Mouse (Mus musculus) spleen, postnatal 10 days (tissue): ENCODE data around the gene Izumo1r.
A peak's percentile ranks its signal among the peaks of the same experiment; 100 is the strongest.

Experiments
- DNase-seq, 2 experiments: peaks; one replicate each; pipeline ENCODE4 v3.0.0; 2021 to 2022; ENCODE audit warnings: low spot score in 2 of 2

Gene Izumo1r

GRCm38 (mm10) chr9:14868326-14868725, 35.4 kb downstream of the Izumo1r start:
- DNase-seq, result no peak

- peak in 1 of 2 experiments; percentile 71 for DNase-seq
Observed at GRCm38 (mm10) chr9:14866957-14867356, 36.8 kb downstream of the Izumo1r start.

- DNase-seq, result no peak
Observed at GRCm38 (mm10) chr9:14864726-14865125, 39.0 kb downstream of the Izumo1r start.

GRCm38 (mm10) chr9:14863126-14863525, 40.6 kb downstream of the Izumo1r start:
- DNase-seq, result no peak

- DNase-seq, result no peak
Observed at GRCm38 (mm10) chr9:14859868-14860639, 43.7 kb downstream of the Izumo1r start, which contains the start of gene Gpr83. TSS of gene Gpr83 (plus strand) at chr9:14860210.

GRCm38 (mm10) chr9:14858782-14859181, 45.0 kb downstream of the Izumo1r start:
- no peak for DNase-seq

GRCm38 (mm10) chr9:14858170-14858706, 45.5 kb downstream of the Izumo1r start:
- DNase-seq, result no peak

DNA sequence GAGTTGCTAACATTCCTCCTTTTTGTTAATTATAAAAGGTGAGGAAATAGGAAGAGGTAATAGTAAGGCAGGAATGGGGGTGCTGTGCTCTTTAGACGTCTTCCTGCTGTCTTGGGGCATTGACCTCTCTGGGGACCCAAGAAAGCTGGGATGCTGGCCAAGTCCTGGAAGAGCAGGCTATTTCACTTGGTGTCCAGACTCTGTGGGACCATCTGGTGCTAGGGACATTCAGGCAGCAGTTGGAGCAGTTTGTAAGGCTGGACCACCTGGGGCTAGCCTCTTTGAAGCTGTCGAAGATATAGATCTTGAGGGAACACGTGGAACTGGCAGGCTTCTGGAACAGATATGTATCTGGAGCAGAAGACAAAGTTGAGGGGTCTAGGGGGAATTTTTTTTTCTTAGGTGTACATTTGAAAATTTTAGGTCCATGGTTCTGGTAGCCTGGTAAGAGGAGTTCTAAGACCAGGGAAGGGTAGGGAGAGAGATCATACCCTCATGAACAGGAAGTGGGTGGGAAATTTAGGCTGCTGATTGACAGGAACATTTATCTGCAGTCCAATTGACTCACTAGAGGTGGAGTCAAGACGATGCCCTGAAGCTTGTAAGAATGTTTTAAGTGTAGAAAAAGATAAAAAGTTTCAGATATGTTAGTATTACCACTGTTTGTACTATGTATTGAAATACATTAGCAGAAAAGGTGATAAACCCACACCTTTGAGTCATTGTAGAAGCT, 46.7 kb downstream of the Izumo1r start:
- DNase-seq, result no peak

DNA sequence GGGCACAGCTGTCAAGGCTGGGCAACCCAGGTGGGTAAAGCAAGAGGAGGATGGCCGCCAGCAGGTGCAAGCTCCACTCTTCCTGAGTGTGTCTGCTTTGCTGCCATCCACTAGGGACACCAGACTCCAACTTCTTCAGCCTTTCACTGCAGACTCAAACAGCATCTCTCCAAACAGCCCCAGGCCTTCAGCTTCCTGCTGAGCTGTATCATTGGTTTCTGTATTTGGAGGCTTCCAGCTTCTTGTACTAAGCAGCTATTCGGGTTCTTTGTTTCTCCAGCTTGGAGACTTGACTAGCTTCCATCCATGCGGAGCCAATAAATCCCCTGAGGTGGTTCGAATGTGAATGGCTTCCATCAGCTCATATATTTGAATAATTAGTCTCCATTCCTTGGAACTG, 49.2 kb downstream of the Izumo1r start:
- DNase-seq, result no peak

- DNase-seq, result no peak
Observed at GRCm38 (mm10) chr9:14848267-14848935, 55.3 kb downstream of the Izumo1r start.

DNA sequence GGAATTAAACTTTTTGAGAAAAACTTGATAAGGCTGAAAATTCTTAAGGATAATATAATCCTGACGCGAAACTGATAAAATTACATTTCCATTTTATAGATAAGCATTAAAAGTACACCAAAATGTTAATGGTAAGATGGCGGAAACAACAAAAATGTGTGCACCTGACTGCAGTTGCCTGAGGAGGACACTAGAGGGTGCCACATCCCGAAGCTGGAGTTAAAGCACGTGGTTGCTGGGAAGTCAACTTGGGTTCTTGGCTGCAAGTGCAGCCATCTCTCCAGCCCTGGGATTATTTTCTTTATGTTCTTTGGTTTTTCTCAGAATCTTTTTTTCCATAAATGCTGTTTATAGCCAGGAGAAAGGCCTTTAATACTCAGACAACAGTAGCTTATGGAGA, 57.3 kb downstream of the Izumo1r start:
- no peak for DNase-seq

DNA sequence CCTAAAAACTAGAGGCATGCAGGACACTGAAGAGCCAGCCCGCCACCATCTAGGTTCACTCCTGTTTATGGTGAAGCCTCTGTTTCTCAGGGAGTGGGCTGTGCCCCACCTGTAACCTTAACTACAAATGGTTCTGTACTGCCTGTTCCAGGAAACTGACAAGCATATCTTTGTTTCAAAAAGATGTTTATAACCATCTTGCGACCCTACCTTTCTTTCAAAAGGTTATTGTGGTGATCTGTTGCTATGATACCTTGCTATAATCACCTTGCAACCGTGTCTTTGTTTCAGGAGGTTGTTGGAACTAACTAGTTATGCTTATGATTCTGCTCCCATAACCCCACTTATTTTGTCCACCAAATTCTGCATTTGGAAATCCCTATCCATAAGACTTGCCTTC, 59.8 kb downstream of the Izumo1r start:
- no peak for DNase-seq

GRCm38 (mm10) chr9:14843311-14843857, 60.4 kb downstream of the Izumo1r start:
- DNase-seq, result no peak

GRCm38 (mm10) chr9:14841878-14842761, 61.6 kb downstream of the Izumo1r start:
- DNase-seq, result no peak

GRCm38 (mm10) chr9:14839970-14840369, 63.8 kb downstream of the Izumo1r start:
- DNase-seq, result no peak

DNA sequence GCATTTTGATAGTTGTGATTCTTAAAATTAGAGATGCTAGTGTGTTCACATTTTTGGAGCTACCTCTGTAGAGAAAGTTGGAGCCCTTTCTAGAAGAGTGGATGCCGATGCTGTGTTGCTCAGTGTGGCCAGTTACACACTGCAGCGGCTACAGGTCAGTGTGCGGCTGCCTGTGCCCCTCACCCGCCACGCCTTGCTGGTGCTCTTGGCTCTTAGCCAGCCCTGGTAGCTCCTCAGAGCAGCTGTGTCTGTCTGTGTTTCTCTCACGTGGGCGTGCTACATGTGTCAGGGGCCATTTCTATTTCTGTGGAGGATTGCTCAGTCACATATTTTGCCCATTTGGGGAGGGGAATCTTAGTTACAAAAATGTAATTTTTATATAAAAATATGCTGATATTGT, 64.2 kb downstream of the Izumo1r start:
- peak in 1 of 2 experiments; percentile 33 for DNase-seq
